Mouse (Mus musculus) kidney, postnatal 4 days (tissue): ENCODE measurements around the gene Fdxr.
A peak's percentile ranks its signal among the peaks of the same experiment; 100 is the strongest.

Source experiments
- DNase-seq, 2 experiments: peaks; one replicate each; pipeline ENCODE4 v3.0.0; 2021; ENCODE audit warnings: mixed read lengths in 2 of 2

The Fdxr gene

GRCm38 (mm10) chr11:115276780-115277603 is at the start of gene Fdxr:
Fdxr (minus strand) TSS chr11:115277050.
- peak; percentile 99 for DNase-seq

- no peak for DNase-seq
These were observed 46.5 kb upstream of the Fdxr start for GRCm38 (mm10) chr11:115323354-115323753.

GRCm38 (mm10) chr11:115321906-115322693 is 45.2 kb upstream of the Fdxr start, which contains the start of gene Ush1g:
Ush1g (minus strand) TSS chr11:115322041.
- peak; percentile 74 to 76 for DNase-seq

- no peak for DNase-seq
These were observed 43.0 kb upstream of the Fdxr start for GRCm38 (mm10) chr11:115319704-115320383.

GRCm38 (mm10) chr11:115318245-115319027 is 41.6 kb upstream of the Fdxr start:
- peak in 1 of 2 experiments; percentile 27 for DNase-seq

GRCm38 (mm10) chr11:115317204-115317603 is 40.4 kb upstream of the Fdxr start:
- no peak for DNase-seq

- DNase-seq = no peak
These were observed 37.4 kb upstream of the Fdxr start for GRCm38 (mm10) chr11:115314249-115314648.

GRCm38 (mm10) chr11:115308781-115309180 is 31.9 kb upstream of the Fdxr start:
- no peak for DNase-seq

- peak in 1 of 2 experiments; percentile 25 for DNase-seq
These were observed 30.0 kb upstream of the Fdxr start, which contains the start of gene Otop2 for GRCm38 (mm10) chr11:115306863-115307262. Otop2 (plus strand) TSS chr11:115307163.

GRCm38 (mm10) chr11:115303167-115303566 is 26.3 kb upstream of the Fdxr start:
- DNase-seq = peak in 1 of 2 experiments; percentile 15

- no peak for DNase-seq
These were observed 24.5 kb upstream of the Fdxr start for GRCm38 (mm10) chr11:115301351-115301750.

GRCm38 (mm10) chr11:115300745-115301144 is 23.9 kb upstream of the Fdxr start:
- no peak for DNase-seq

- DNase-seq = no peak
These were observed 21.3 kb upstream of the Fdxr start for GRCm38 (mm10) chr11:115298160-115298559.

- DNase-seq = peak; percentile 65 to 77
These were observed 20.5 kb upstream of the Fdxr start, which contains the start of gene Fads6 for GRCm38 (mm10) chr11:115297214-115297826. Fads6 (minus strand) TSS chr11:115297663.

GRCm38 (mm10) chr11:115296471-115297210 is 19.8 kb upstream of the Fdxr start:
- DNase-seq = no peak

GRCm38 (mm10) chr11:115295939-115296338 is 19.1 kb upstream of the Fdxr start:
- no peak for DNase-seq

GRCm38 (mm10) chr11:115292631-115293375 is 16.0 kb upstream of the Fdxr start:
- DNase-seq = peak; percentile 28 to 47

- DNase-seq = no peak
These were observed 14.7 kb upstream of the Fdxr start for GRCm38 (mm10) chr11:115291503-115291902.

GRCm38 (mm10) chr11:115290919-115291318 is 14.1 kb upstream of the Fdxr start:
- peak; percentile 83 to 86 for DNase-seq

GRCm38 (mm10) chr11:115290314-115290713 is 13.5 kb upstream of the Fdxr start:
- DNase-seq = no peak
